Mouse (Mus musculus) ovary, adult 18-20 months (tissue): ENCODE data around the gene Fkbp11.
"Not testable (repeated sequence)": the region's sequence is repeated elsewhere in the genome, so short reads cannot be mapped to it uniquely, and the experiment has no call there.

Experiments used
- DNase-seq: peaks from one replicate; pipeline ENCODE4 v3.0.0; 2022; ENCODE audit warnings: low spot score, mixed read lengths

Gene Fkbp11

DNA sequence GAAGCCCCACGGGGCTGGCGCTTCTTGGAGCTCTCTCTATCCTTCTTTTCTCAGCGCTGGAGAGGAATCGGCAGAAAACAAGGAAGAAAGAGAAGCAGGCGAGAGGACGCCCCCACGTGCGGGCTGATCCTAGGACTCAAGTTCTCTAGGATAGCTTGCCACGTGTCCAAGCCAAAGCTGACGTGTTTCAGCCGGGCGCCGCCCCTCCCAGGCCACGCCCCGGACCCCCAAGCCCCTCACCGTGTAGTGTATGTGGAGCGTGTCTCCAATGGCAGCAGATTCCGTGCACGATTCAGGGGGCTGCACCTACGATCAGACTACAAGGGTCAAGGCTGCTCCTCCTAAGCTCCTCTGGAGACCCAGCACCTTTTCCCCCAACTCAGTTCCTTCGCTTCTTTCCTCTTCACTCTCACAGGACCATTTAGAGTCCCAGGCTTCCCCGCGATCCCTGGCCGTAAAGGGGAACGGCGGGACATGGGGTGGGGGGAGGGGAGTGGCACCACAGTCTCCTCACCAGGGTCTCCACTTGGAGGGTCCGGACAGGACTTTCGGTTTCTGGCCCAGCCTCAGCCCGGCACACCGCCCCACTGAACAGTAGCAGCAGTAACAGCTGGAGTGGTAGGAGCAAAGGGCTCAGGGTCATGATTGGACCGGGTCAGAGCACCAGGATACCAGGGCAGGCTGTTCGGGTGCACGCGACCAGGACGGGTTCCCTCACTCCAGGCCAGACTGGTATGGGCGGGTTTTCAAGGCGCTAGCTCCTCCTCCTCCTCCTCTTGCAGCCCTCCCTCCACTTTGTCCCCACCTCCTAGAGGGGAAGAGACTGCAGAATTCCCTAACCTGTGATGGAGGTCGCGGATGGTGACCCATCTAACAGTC lies at the start of gene Fkbp11:
Fkbp11 (minus strand) TSS at position 756 of the 879 bp plus-strand sequence.
- peak; percentile 63 for DNase-seq

DNA sequence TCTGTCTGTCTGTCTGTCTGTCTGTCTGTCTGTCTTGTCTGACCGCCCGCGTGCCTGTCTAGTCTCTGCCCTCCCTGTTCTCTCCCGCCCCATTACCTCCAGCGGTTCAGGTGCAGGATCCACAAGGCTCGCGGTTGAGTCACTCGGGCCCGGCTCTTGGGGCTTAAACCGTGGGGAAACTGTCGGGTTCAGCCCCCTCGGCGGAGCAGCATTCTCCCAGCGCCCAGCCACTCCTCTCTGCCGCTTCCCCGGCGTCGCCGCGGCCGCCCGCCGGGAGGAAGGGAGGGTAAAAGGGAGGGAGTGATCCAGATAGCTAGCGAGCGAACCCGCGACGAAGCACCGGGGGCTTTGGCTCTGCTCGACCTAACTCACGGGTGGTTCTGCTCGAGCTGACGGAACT lies 49.8 kb upstream of the Fkbp11 start, which contains the start of gene Wnt10b:
Wnt10b (minus strand) TSS at position 389 of the 400 bp plus-strand sequence.
- DNase-seq: no peak

DNA sequence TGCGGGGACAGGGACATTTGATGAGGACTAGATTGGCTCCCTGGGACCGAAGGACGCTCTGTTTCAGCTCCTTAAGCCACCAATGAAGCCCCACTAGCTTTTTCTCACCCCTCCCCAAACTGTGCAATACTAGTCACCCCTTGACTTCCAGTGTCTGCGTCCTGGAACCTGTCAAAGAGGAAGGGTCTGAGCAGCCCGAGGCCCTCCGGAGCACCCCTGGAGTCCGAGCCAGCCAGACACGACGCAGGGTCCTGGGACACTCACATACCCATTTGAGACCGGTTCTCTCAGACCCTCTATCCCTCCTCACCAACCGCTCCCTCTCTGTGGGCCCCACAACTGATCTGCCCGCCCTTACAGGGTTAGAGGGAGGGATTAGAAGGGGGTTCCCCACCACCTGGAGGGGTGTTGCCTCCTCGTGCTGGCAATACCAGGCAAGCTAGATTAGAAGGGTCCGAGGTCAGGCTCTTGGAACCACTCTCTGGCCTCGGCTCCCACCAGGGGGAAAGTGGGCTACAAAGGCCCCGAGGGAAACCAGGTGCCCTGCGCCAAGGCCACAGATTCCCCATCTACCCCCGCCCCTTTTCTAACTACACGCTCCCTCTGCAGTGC lies 49.1 kb upstream of the Fkbp11 start:
- no peak for DNase-seq

DNA sequence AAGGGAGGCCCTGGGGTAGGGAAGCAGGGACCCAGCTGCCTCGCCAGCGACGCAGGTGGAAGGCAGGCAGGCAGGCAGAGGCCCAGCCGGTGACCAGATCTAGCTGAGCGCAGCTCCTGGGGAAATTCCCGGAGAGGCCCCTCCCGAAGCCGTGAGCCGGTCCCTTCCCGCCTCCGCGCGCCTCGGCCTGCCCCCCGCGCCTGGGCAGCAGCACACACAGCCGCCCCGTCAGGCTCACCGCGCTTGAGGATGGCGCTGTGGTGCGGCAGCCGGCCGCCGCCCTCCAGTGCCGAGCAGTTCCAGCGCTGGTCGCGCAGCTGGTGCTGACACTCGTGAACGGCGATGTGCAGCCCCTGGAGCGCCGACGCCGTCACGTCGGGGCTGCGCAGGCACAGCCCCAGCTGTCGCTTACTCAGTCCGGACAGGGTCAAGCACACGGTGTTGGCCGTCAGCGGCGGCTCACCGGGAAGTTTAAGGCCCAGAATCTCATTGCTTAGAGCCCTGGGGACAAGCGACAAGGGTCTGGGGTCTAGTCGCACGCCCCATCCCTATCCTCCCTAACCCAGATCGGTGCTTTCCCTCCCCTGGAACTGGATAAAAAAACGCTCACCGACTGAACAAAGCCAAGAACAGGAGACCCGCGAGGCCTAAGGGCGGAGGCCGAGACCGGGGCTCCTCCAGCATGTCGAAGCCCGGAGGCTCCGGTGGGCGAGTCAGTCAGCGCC lies 48.4 kb upstream of the Fkbp11 start:
- DNase-seq: no peak

DNA sequence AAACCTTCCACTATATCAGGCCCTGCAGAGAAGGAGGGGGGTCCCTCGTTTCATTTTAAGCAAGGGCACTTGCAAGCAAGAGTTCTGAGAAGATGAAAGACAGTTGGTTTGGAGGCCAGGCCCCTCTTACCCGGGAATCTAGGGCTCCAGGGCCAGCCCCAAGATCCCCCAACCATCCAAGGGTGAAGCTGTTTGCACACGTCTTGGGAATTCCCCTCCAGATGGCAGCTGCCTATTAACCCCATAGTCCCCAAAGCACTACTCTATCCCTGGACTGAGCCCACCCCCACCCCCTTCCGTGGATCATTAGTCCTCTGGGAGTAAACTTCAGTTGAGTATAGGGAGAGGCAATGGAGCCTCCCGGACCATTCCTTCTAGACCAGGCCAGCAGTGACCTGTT lies 47.5 kb upstream of the Fkbp11 start:
- DNase-seq: no peak

DNA sequence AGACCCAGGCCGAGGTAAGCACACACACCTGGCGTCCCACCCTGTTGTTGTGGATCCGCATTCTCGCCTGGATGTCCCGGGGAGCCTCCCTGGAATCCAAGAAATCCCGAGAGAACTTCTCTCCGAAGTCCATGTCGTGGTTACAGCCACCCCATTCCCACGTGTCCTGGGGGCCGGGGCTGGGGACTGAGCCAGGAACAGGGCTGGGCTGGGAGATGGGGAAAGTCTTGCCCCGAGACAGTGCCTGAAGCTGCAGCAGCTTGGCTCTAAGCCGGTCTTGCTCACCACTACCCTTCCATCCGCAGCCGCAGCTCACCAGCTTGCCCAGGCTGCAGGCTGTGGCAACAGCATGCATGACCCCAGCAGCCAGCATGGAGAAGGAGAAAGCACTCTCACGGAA lies 46.1 kb upstream of the Fkbp11 start:
- no peak for DNase-seq

DNA sequence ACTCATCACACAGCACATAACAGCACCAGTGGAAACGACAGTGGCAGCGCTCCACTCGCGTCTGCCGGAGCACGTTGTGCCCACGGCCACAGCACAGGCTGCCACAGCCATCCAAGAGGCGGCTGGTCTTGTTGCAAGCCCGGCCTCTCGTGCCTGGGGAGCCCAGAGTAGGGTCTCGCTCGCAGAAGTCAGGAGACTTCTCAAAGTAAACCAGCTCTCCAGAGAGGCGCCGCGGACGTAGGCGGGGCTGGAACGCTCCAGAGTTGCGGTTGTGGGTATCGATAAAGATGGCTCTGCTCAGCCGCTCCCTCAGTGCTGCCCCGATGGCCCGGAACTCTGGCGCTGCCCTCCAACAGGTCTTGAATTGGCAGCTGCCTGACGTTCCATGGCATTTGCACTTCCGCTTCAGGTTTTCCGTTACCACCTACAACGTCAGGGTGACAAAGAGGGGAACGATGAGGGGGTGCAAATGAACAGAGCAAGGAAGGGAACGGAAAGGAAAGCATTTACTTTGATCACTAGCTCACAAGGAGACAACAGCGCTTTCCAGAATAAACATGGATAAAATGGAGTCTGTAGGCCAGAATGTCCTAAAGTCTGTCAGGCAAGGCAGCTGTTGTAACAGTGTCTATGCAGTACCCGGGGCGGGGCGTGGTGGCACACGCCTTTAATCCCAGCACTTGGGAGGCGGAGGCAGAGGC lies 44.7 kb upstream of the Fkbp11 start:
- DNase-seq: no peak

DNA sequence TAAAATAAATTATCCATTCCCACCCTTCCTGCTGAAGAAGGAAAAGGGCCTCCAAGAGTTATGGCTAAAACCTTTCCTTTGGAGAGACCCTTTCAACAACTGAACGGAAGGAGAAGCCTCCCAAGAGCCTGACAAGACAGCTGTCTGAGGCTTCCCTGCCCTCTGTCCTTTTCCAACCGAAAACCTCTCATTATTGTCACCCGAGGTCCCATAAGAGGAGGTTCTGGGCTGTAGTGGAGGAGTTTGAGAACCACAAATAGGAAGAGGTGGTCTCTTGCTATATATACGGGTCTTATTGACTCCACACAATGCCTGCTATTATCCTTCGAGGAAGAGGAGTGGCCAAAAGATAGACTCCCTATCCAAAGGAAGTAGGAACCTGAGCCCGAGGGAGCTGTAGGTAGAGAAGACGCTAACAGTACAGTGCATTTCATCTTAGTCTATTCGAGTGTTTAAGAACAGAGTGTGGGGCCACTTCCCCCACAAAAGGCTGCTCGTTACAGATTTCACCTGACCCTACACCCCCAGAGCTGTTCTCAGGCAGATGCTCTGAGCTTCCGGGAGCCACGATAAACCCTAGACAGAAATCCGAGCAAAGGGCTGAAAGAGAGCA lies 43.9 kb upstream of the Fkbp11 start:
- no peak for DNase-seq

DNA sequence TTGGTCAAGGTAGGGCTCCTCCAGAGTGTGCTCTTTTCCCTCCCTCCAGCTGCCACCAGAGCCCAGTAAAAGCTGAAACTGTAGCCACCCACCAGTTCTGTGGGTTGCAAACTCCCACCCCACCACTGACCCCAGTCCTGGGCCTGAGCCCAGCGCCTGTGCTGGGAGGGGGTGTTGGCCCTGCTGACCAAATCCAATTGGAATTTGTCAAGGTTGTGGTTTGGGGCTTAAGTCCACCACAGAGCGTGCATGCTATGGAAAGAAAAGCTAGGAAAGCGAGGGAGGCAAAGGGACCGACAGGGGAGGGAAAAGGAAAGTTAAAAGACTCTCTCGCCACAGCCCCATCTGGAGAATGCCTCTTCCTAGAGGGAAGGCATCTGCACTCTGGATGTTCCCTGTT lies 40.3 kb upstream of the Fkbp11 start:
- DNase-seq: peak; percentile 34

DNA sequence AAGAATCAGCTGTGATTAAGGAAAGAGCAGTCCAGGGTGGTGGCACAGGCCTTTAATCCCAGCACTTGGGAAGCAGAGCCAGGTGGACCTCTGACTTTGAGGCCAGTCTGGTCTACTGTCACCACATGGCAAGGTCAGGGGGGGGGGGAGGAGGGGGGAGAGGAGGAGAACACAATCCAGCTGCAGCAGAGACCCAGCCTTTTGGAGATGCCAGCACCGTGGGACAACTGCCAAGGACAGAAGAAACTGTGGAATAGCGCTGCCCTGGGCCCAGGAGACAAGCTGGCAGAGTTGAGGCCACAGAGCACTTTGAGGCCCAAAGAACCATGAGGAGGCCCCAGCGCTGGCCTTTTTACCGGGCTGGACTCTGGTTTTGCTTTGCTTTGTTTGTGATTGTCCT lies 37.9 kb upstream of the Fkbp11 start:
- peak; percentile 47 for DNase-seq

DNA sequence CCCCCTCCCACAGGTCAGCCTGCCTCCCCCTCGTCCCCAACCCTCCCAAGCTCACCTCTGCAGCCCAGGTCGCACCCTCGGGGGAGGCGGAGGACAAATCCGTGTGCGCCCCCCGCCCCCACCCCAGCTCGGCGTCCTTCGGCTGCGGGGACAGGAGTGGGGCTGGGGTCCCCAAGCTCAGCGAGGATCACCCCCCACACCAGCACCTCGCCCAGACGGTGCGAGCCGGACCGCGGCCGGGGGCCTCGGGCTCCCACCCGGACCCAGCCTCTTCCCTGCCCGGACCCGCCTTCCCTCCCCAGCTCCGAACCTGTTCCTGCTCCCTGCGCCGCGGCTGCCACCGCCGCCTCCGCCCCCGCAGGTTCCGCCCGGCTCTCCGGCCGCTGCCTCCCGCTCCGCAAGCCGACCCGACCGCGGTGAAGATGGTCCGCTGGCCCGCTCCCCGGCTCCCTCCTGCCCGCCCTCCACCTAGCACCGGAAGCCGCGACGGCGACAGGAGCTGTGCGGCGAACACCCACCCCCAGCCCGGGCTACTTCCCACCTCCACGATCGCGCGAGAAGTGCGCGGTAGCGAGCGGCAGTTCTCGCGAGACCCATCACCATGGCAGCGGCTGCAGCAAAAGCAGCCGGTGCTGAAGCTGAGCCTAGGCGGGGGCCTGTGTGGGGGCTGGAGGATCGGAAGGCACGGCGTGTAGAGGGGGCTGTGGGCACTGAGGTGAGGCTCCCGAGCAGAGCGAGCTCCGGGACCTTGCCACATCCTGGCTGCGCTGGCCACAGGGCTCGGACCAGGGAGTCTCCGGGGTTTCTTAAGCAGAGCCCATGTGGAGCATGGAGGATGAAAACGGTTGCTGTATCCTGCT lies 34.9 kb upstream of the Fkbp11 start, which contains the start of gene Arf3:
Arf3 (minus strand) TSS at position 545 of the 860 bp plus-strand sequence.
- DNase-seq: peak; percentile 93

DNA sequence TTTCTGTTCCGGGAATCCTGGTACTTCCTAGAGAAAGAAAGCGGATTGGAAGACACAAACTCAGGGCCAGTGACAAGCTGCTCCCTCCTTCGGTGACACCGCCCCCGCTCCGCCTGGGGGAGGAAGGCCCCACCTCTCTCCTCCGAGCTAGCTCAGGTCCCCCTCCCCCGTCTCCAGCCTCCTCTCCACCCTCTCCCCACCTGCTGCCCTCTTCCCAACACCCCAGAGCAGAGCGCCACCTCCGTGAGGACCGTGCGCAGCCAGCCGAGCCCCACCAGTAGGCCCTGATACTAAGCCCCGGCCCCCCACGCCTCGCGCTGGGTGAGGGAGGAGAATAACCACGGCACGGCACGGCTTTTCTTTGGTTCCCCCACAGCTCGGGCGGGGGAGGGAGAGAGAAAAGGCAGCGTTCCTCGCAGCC lies 34.2 kb upstream of the Fkbp11 start:
- DNase-seq: peak; percentile 82

DNA sequence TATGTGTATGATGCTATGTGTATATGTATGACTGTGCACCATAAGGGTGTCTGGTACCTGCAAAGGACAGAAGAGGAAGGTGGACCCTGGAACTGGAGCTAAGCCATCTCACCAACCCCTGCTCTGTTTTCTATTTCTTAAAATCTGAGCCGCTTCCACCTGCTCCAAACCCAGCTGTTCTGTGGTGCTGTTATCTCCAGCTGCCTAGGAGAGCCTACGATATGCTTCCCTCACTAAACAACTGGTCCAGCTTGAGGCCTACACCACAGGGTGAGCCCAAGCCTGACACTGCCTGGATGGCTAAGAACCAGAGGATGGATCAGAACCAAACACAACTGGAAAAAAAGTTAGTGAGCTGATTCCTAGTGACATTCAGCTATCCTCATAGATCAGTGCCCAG lies 26.1 kb upstream of the Fkbp11 start:
- DNase-seq: no peak

DNA sequence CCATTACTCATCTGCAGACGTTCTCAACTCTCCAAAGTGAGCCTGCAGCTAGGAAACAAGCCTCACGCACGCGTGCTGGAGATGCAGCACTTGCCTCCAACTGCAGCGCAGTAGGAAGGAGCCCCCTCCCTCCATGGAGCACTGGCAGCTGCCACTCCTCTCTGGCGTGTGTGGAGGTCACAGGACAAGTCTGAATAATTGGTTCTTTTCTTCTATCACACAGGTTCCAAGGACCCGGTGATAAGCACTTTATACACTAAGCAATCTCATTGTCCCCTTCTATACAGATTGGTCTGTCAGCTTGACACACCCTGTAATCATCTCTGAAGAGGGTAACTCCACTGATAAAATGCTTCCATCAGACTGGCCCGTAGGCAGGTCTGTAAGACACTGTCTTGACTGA lies 25.0 kb upstream of the Fkbp11 start:
- no peak for DNase-seq

DNA sequence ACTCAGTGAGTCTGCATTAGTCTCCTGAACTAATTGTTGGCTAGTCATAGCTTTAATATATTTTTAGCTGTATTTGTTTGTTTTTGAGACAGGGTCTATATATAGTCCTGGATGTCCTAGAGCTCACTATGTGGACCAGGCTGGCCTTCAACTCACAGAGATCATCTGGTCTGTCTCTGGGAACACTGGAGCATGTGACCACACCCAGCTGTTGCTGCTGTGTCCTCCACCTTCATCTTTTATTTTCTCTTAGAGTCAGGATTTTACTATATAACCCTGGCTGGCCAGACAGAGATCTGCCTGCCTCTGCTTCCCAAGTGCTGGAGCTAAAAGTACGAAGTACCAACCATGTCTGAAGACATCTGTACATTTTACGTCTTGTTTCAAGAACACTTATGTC lies 21.1 kb upstream of the Fkbp11 start:
- no peak for DNase-seq

DNA sequence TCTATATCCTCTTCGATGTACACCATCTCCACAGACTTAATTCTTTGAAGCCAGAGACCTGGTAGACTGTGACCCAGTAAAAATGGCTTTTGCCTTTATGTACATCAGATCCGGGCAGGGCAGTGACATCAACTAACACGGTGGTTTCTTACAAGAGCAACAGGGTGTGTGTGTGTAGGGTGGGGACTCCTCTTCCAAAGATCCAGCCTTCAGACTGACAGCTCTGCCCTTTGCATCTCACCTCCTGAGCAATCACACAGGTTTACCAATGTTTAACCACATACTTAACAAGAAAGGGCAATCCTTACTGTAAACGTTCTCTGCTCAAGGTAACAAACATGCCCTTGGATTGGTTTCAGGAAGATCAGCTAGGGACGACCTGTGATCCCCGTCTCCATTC lies 19.3 kb upstream of the Fkbp11 start:
- DNase-seq: no peak

DNA sequence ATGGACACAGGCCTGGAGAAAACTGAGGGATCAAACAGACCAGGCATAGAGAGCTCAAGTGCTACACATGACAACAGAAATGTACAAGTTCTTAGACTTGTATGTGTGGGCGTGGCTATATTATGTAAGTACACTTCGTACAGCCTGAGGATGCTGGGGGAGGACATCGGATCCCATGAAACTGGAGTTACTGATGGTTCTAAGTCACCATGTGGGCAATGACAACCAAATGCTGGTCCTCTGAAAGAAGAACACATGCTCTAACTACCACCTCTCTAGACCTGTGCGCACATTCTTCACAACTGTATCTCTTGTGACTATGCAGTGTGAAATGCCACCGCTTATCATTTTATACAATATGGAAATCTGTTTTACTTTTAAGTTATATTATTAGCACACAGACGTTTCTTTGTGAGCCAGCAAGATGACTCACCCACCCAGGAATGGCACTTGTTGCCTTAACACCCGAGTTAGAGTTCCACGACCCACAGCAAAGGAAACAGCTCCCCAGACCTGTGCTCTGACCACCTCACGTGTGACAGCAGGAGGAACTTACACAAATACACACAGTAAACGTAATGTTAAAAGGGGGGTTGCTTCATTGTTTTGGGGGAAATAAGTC lies 18.5 kb upstream of the Fkbp11 start:
- no peak for DNase-seq

DNA sequence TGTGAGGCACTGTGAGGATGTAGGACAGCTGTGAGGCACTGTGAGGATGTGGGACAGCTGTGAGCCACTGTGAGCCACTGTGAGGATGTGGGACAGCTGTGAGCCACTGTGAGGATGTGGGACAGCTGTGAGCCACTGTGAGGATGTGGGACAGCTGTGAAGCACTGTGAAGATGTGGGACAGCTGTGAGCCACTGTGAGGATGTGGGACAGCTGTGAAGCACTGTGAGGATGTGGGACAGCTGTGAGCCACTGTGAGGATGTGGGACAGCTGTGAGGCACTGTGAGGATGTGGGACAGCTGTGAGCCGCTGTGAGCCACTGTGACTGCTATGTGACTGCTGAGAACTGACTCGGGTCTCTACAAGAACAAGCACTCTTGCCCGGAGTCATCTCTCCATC lies 15.9 kb upstream of the Fkbp11 start:
- not testable (repeated sequence) for DNase-seq

DNA sequence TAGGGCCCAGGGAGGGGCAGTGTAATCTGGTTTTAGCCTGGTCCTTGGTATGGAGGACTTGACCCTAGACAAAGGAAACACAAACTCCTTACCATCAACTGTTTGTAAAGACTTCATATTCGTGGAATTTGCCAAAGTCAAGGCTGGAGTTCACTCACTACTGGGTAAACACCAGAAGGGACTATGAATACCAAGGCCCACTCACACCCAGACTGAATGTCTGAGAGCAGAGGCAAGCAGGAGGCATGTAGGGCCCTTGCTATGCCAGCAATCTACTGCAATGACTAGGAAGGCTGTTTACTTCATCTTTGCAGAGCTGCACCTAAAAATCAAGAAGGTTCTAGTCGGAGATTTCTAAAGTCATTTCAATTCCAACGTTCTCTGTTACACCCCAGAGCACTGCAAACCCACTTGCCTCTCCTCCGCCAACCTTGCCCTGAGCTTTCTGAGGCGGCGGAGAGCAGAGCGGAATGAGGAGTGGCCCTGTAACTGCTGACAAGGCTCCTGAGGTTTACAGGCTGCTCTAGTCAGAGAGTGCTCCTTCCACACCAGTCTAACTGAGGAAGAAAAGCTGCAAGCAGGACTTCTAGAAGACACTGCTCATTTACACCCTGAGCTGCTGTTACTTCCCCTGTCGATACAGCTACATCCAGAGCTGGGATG lies 14.9 kb upstream of the Fkbp11 start:
- no peak for DNase-seq

DNA sequence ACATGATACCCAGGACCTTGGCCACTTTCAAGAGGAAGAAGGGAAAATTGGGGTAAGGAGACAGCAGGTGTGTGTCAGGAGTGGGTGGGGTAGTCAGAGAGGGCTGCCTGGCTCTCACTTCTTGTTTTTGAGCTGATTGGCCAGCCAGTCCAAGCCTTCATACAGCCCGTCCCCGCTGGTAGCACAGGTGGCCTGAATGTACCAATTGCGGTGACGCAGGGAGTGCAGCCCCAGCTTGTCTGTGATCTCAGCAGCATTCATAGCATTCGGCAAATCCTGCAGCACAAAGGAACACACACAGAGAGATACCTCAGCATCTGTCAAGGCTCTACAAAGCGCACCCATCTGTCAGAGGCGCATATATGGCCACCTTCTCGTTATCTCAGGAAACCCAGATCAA lies 12.2 kb upstream of the Fkbp11 start:
- no peak for DNase-seq
